Comparison of ENCODE assay signal across 24 mouse cellular contexts in the genomic region with DNA sequence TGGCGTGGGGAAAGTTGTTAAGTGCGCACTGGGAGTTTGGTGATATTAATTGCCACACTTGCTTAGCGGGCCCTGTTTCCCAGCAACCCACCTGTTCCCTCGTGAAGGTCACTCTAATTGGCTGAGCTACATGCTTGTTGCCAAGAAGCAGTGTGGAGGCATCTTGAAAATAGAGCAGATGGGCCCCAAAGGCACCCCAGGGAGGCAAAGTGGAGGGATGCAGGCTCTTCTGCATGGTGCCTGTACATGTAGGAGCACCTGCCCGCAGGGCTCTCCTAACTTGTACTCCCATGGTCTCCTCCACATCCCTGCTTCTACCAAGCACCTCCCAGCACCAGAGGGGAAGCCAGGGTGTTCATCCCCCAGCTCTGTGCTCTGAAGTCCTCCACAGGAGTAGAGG. TPM values are rescaled to one million over a fixed set of nuclear protein-coding genes. Genes with fewer than 3 reads are reported as not detected.
DNase-seq lines count a peak whose midpoint lies in the region; ATAC-seq and TF ChIP-seq lines count a peak whose summit lies in the region.
"Had no signal": no experiment of that assay in that cellular context is flagged by ENCODE, and none has a peak within 500 bp of the region (broad histone marks: within the 10 kb centered on the region; RNA-seq: fewer than 3 reads in every experiment).

No protein-coding gene starts in this region.

- no peak for TF ChIP-seq CTCF in forebrain, postnatal 0 days (IDR thresholded peaks at IDR 0.05; ENCODE audit: low read depth)
- TF ChIP-seq CTCF in layer of hippocampus, adult 2 months (conservative IDR thresholded peaks at IDR 0.05), result no peak

- 0 out of 2 replicates have a peak, but pooled peaks have one; percentile 19 for ATAC-seq in forebrain, postnatal 0 days
- no peak for ATAC-seq in forebrain, embryonic 11.5 days (replicated peaks; ENCODE audit: low FRiP score)
- ATAC-seq in midbrain, embryonic 11.5 days (ENCODE audit: low FRiP score), result no peak
- ATAC-seq in midbrain, embryonic 16.5 days, result no peak
- ATAC-seq: forebrain, embryonic 14.5 days; hindbrain, postnatal 0 days; inflammation-experienced regulatory T-cells, adult 6 months; intestine, embryonic 16.5 days; Patski had no signal

- no peaks in the 10 kb centered on the region for H3K9me3 ChIP-seq in forebrain, postnatal 0 days (ENCODE audit: low read length)
- no peaks in the 10 kb centered on the region for H3K9me3 ChIP-seq in forebrain, embryonic 11.5 days (ENCODE audit: control insufficient read depth, low read length)
- no peaks in the 10 kb centered on the region for H3K9me3 ChIP-seq in midbrain, embryonic 11.5 days (ENCODE audit: control insufficient read depth, low read length)
- H3K9me3 ChIP-seq in midbrain, embryonic 16.5 days (replicated peaks; ENCODE audit: control insufficient read depth, low read length, poor library complexity, severe bottlenecking), result no peaks in the 10 kb centered on the region
- H3K9me3 ChIP-seq: forebrain, embryonic 10.5 days; G1E; hindbrain, embryonic 12.5 days had no signal

- WGBS in forebrain, postnatal 0 days, result 63% methylated on average over 5 of the region's 5 CpGs
- WGBS in forebrain, embryonic 11.5 days, result 78% methylated on average over 5 of the region's 5 CpGs
- whole genome bisulfite sequencing in midbrain, embryonic 11.5 days, result 81% methylated on average over 5 of the region's 5 CpGs
- 83% methylated on average over 5 of the region's 5 CpGs for WGBS in midbrain, embryonic 16.5 days

- no peaks in the 10 kb centered on the region for H3K4me1 ChIP-seq in forebrain, postnatal 0 days (ENCODE audit: insufficient read depth)
- H3K4me1 ChIP-seq in forebrain, embryonic 11.5 days (replicated peaks; ENCODE audit: control insufficient read depth, insufficient read depth, low read length), result no peaks in the 10 kb centered on the region
- H3K4me1 ChIP-seq in midbrain, embryonic 11.5 days (ENCODE audit: control insufficient read depth, insufficient read depth, low read length), result no peaks in the 10 kb centered on the region
- H3K4me1 ChIP-seq in midbrain, embryonic 16.5 days (ENCODE audit: control insufficient read depth, insufficient read depth, low read length), result no peaks in the 10 kb centered on the region
- H3K4me1 ChIP-seq: hindbrain, embryonic 12.5 days had no signal

- H3K9ac ChIP-seq in forebrain, postnatal 0 days, result no peak overlapping the region
- H3K9ac ChIP-seq in forebrain, embryonic 11.5 days (ENCODE audit: low read length), result no peak overlapping the region
- H3K9ac ChIP-seq in midbrain, embryonic 11.5 days (ENCODE audit: low read length), result no peak overlapping the region
- no peak overlapping the region for H3K9ac ChIP-seq in midbrain, embryonic 16.5 days (ENCODE audit: low read depth, low read length)
- H3K9ac ChIP-seq: hindbrain, embryonic 12.5 days had no signal

- no peak overlapping the region for H3K4me2 ChIP-seq in forebrain, postnatal 0 days (ENCODE audit: low read depth)
- H3K4me2 ChIP-seq in forebrain, embryonic 11.5 days (ENCODE audit: low read depth, low read length, severe bottlenecking), result no peak overlapping the region
- no peak overlapping the region for H3K4me2 ChIP-seq in midbrain, embryonic 11.5 days
- H3K4me2 ChIP-seq in midbrain, embryonic 16.5 days (ENCODE audit: low read length), result no peak overlapping the region
- H3K4me2 ChIP-seq: heart, embryonic 11.5 days; hindbrain, embryonic 12.5 days had no signal

- no peaks in the 10 kb centered on the region for H3K36me3 ChIP-seq in forebrain, postnatal 0 days (ENCODE audit: insufficient read depth)
- no peaks in the 10 kb centered on the region for H3K36me3 ChIP-seq in forebrain, embryonic 11.5 days (ENCODE audit: control insufficient read depth, insufficient read depth, low read length)
- no peaks in the 10 kb centered on the region for H3K36me3 ChIP-seq in midbrain, embryonic 11.5 days (ENCODE audit: control insufficient read depth, insufficient read depth, low read length)
- peaks cover 2% of the 10 kb centered on the region for H3K36me3 ChIP-seq in midbrain, embryonic 16.5 days (ENCODE audit: control insufficient read depth, insufficient read depth, low read length)
- H3K36me3 ChIP-seq: forebrain, embryonic 10.5 days; G1E; hindbrain, embryonic 12.5 days had no signal

- no peak for DNase-seq in forebrain, postnatal 0 days
- DNase-seq in forebrain, embryonic 11.5 days (ENCODE audit: low spot score), result no peak
- DNase-seq in layer of hippocampus, adult 2 months (ENCODE audit: low spot score in 2 of 2), result no peak
- DNase-seq in layer of hippocampus, postnatal 25 days (ENCODE audit: extremely low spot score in 1 of 2, low spot score in 1 of 2), result no peak
- DNase-seq in midbrain, embryonic 11.5 days (ENCODE audit: low spot score, missing footprints), result peak; percentile 54
- DNase-seq: adrenal gland, postnatal 10 days; adrenal gland, postnatal 36 days; B cell, adult 2 months; cerebellum, adult 11 months; cerebellum, adult 8-10 months; gastrocnemius, postnatal 14 days; heart, adult 11 months had no signal

- no peak overlapping the region for H3K4me3 ChIP-seq in forebrain, postnatal 0 days (ENCODE audit: low read depth, low read length)
- H3K4me3 ChIP-seq in forebrain, embryonic 11.5 days (ENCODE audit: low read depth, low read length), result no peak overlapping the region
- H3K4me3 ChIP-seq in layer of hippocampus, adult 2 months, result no peak overlapping the region
- H3K4me3 ChIP-seq in midbrain, embryonic 11.5 days (ENCODE audit: low read depth, low read length), result no peak overlapping the region
- no peak overlapping the region for H3K4me3 ChIP-seq in midbrain, embryonic 16.5 days (ENCODE audit: low read depth, low read length)
- H3K4me3 ChIP-seq: forebrain, embryonic 10.5 days; hindbrain, embryonic 12.5 days had no signal

- no peaks in the 10 kb centered on the region for H3K27me3 ChIP-seq in forebrain, postnatal 0 days (ENCODE audit: insufficient read depth, low read length)
- no peaks in the 10 kb centered on the region for H3K27me3 ChIP-seq in forebrain, embryonic 11.5 days (ENCODE audit: control insufficient read depth, insufficient read depth, low read length)
- H3K27me3 ChIP-seq in midbrain, embryonic 11.5 days (ENCODE audit: control insufficient read depth, insufficient read depth, low read length), result no peaks in the 10 kb centered on the region
- no peaks in the 10 kb centered on the region for H3K27me3 ChIP-seq in midbrain, embryonic 16.5 days (ENCODE audit: control insufficient read depth, insufficient read depth, low read depth, low read length)

- no peak overlapping the region for H3K27ac ChIP-seq in forebrain, postnatal 0 days (ENCODE audit: low read depth, low read length)
- H3K27ac ChIP-seq in forebrain, embryonic 11.5 days (ENCODE audit: low read depth, low read length), result no peak overlapping the region
- H3K27ac ChIP-seq in layer of hippocampus, adult 2 months, result peak overlapping the region; percentile 89
- no peak overlapping the region for H3K27ac ChIP-seq in midbrain, embryonic 11.5 days (ENCODE audit: low read depth, low read length)
- H3K27ac ChIP-seq in midbrain, embryonic 16.5 days (ENCODE audit: low read length), result no peak overlapping the region
- H3K27ac ChIP-seq: forebrain, embryonic 10.5 days; hindbrain, embryonic 12.5 days; hindbrain, postnatal 0 days had no signal

RNA-seq across cellular contexts. Expression of a gene that starts 15.5 kb away (rescaled TPM):
- total RNA-seq in forebrain, postnatal 0 days (2014; rRNA removed), result 10.7 and 15.4 TPM in 2 replicates
- polyA plus RNA-seq in forebrain, postnatal 0 days (2015; fragmentation: Nextera tagmentation; extraction: Ambion mirVana), result 4.2 and 6.6 TPM in 2 replicates
- 0.28 and 0.39 TPM in 2 replicates for polyA plus RNA-seq in forebrain, embryonic 11.5 days (2014; fragmentation: Nextera tagmentation; extraction: Ambion mirVana)
- 10 to 100 TPM; 59.1 to 62.3 TPM for total RNA-seq in layer of hippocampus, adult 2 months (2021)
- total RNA-seq in layer of hippocampus, postnatal 25 days (2021), result 10 to 100 TPM; 49.5 to 52.4 TPM
- polyA plus RNA-seq in midbrain, embryonic 11.5 days (2014; fragmentation: Nextera tagmentation; extraction: Ambion mirVana), result 0.03 and 0.04 TPM in 2 replicates
- polyA plus RNA-seq in midbrain, embryonic 16.5 days (2015; fragmentation: Nextera tagmentation; extraction: Ambion mirVana), result 5.8 and 8.8 TPM in 2 replicates
- total RNA-seq: CH12.LX; hematopoietic stem cell, adult 5-6 weeks had no signal
- polyA plus RNA-seq: forebrain, embryonic 10.5 days; G1E; inflammation-experienced regulatory T-cells, adult 6 months; intestine, embryonic 16.5 days; Patski had no signal
